Mouse (Mus musculus): ENCODE results near the gene BC029722.

BC029722 gene

GRCm38 (mm10) chr2:155779066-155779465, 40.2 kb downstream of the BC029722 start:
- DNase-seq (ENCODE audit: low spot score) = no peak

GRCm38 (mm10) chr2:155778004-155778403, 41.2 kb downstream of the BC029722 start:
- no peak for DNase-seq (ENCODE audit: low spot score)

- DNase-seq (ENCODE audit: low spot score) = no peak
Observed at GRCm38 (mm10) chr2:155777688-155777985, 41.6 kb downstream of the BC029722 start.

- no peak for DNase-seq (ENCODE audit: low spot score)
Observed at GRCm38 (mm10) chr2:155776824-155777687, 42.2 kb downstream of the BC029722 start.

GRCm38 (mm10) chr2:155775685-155776263, 43.5 kb downstream of the BC029722 start:
- peak; percentile 72 for DNase-seq (ENCODE audit: low spot score)

- DNase-seq (ENCODE audit: low spot score) = no peak
Observed at GRCm38 (mm10) chr2:155774927-155775684, 44.1 kb downstream of the BC029722 start, which contains the start of gene Mmp24. Gene Mmp24, plus strand, starts transcription at chr2:155775342.

- DNase-seq (ENCODE audit: low spot score) = no peak
Observed at GRCm38 (mm10) chr2:155774261-155774926, 44.8 kb downstream of the BC029722 start.

GRCm38 (mm10) chr2:155773664-155774063, 45.6 kb downstream of the BC029722 start:
- DNase-seq (ENCODE audit: low spot score) = no peak
